Mouse (Mus musculus) midbrain, postnatal 0 days (tissue): Measurements from ENCODE around the gene Gan. TPM values are rescaled to one million over a fixed set of nuclear protein-coding genes. Genes with fewer than 3 reads are reported as not detected.

Experiments used
- ATAC-seq: fragments of 200-750 bp; cut with Nextera tagmentation; 2 replicates; pipeline ENCODE4 v1.8.0; 2017; ENCODE audit warnings: moderate number of reproducible peaks, mild to moderate bottlenecking, moderate TSS enrichment, moderate library complexity; ENCODE audit not compliant: low FRiP score
- DNase-seq: peaks from one replicate; pipeline ENCODE4 v3.0.0-alpha.2; 2015; ENCODE audit warnings: low spot score
- H3K27ac ChIP-seq: fragments of 300-500 bp; sonication (generic); 2 replicates; pipeline ENCODE4 v1.5.1; 2014; ENCODE audit warnings: low read depth, mild to moderate bottlenecking, low read length, mixed read lengths
- H3K27me3 ChIP-seq: fragments of 300-500 bp; sonication (generic); 2 replicates; pipeline ENCODE4 v1.6.1; 2014; ENCODE audit warnings: low read length, control low read depth, mixed read lengths; ENCODE audit not compliant: insufficient read depth
- H3K36me3 ChIP-seq: fragments of 300-500 bp; sonication (generic); 2 replicates; pipeline ENCODE4 v1.6.1; 2014; ENCODE audit warnings: low read length, control low read depth, mixed read lengths; ENCODE audit not compliant: insufficient read depth
- H3K4me1 ChIP-seq: fragments of 300-500 bp; sonication (generic); 2 replicates; pipeline ENCODE4 v1.6.1; 2014; ENCODE audit warnings: mild to moderate bottlenecking, control low read depth, antibody characterized with exemption, low read length, mixed read lengths; ENCODE audit not compliant: insufficient read depth
- H3K4me2 ChIP-seq: fragments of 300-500 bp; sonication (generic); 2 replicates; pipeline ENCODE4 v1.6.1; 2014; ENCODE audit warnings: low read depth, mild to moderate bottlenecking, low read length, mixed read lengths; ENCODE audit not compliant: poor library complexity, severe bottlenecking
- H3K4me3 ChIP-seq: fragments of 300-500 bp; sonication (generic); 2 replicates; pipeline ENCODE4 v1.5.1; 2014; ENCODE audit warnings: low read depth, mild to moderate bottlenecking, low read length, moderate library complexity
- H3K9ac ChIP-seq: fragments of 300-500 bp; sonication (generic); replicated peaks from 2 replicates; pipeline ENCODE4 v1.6.1; 2014; ENCODE audit warnings: mild to moderate bottlenecking, low read length, moderate library complexity, mixed read lengths; ENCODE audit not compliant: poor library complexity, severe bottlenecking
- H3K9me3 ChIP-seq: fragments of 300-500 bp; sonication (generic); 2 replicates; pipeline ENCODE4 v1.6.1; 2016; ENCODE audit warnings: low read length, control low read depth
- CTCF ChIP-seq: IDR thresholded peaks from 2 replicates; pipeline ENCODE4 v1.5.1; 2016; ENCODE audit warnings: antibody characterized with exemption, mild to moderate bottlenecking
- WGBS: fragments of 180-500 bp; shearing (Covaris S2); extraction: QIAGEN DNeasy Blood & Tissue Kit; methylation state at CpG from one replicate; pipeline ENCODE4 v1.1.7; 2014; 5-methylcytosine and 5-hydroxymethylcytosine counted together
- polyA plus RNA-seq: library from polyadenylated mRNA; unstranded; fragments of >200 nt; fragmentation: Nextera tagmentation; extraction: Ambion mirVana; gene quantifications from 2 replicates; pipeline ENCODE4 v1.2.1, GENCODE M21; 2015
- total RNA-seq: library from RNA; depleted of rRNA; stranded (reverse); fragments of >200 nt; gene quantifications from 2 replicates; pipeline ENCODE4 v1.2.3, GENCODE M21; 2014; rRNA removed

Gan gene
- total RNA-seq (13.5 and 14.2 TPM in 2 replicates), polyA plus RNA-seq (4.0 and 4.6 TPM in 2 replicates)

DNA sequence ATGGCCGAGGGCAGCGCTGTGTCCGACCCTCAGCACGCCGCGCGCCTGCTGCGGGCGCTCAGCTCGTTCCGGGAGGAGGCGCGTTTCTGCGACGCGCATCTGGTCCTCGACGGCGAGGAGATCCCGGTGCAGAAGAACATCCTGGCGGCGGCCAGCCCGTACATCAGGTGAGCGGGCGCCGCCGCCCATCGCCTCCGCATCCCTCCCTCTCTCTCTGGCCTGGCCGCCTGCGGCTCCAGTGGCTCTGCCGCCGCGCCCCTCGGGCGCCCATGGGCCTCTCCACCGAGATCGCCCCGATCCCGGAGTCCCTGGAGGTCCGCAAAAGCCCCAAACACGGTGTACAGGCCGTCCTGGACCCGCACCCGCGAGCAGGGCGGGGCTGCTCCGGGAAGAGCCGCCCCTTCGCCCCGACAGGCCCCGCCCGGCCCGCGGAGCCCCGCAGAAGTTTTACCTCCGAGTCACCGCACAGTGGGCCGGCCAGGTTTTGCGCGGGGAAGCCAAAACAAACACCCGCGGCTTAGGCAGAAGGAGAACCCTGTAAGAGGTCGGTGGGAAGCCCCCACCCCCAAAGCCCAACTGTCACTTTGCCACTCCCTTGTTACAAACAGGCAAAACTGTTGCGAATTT is at the start of gene Gan:
TSS of gene Gan (plus strand) at position 1 of the 627 bp plus-strand sequence.
- no peak for TF ChIP-seq CTCF
- Histone ChIP-seq H3K27ac (peak within 1 kb of the TSS; percentile 77), H3K4me3 (peak within 1 kb of the TSS; percentile 86), H3K9ac (peak within 1 kb of the TSS; percentile 77), H3K4me1 (peaks cover 15% of the 10 kb centered on the region; the same call in 1 of the 2 replicates), H3K9me3 (no peaks in the 10 kb centered on the region), H3K27me3 (no peaks in the 10 kb centered on the region), H3K4me2 (peak within 1 kb of the TSS; percentile 83), H3K36me3 (no peaks in the 10 kb centered on the region)
- ATAC-seq: peak; percentile 55; the same call in 1 of the 2 replicates
- WGBS: 0% methylated on average over 57 of the region's 65 CpGs
- no peak for DNase-seq

DNA sequence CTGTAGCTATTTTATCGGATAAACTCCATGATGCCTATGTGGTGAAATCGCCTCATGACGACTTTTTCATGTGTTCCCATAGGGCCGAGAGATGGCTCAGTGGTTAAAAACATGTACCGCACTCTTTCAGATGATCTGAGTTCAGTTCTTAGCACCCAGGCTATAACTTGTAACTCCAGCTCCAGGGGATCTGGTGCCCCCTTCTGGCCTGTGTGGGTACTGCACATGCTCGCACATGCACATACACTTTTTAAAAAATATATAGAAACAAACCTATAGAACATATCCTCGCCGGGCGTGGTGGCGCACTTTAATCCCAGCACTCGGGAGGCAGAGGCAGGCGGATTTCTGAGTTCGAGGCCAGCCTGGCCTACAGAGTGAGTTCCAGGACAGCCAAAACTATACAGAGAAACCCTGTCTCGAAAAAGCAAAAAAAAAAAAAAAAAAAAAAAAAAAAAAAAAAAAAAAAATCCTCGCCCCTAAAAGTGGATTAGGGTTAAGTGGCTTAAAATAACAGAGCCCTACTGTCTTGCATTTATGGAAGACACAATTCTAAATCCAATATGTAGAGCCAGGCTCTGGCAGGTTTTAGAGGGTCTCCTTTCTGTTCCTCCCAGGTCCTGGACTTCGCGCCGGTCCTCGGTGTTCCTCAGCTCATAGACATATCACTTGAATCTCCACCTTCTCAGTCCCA is 48.8 kb upstream of the Gan start:
- H3K9ac ChIP-seq: no peak overlapping the region
- H3K4me2 ChIP-seq: no peak overlapping the region
- H3K36me3 ChIP-seq: no peaks in the 10 kb centered on the region
- no peak for ATAC-seq
- peak; percentile 13; the same call in 1 of the 2 replicates for TF ChIP-seq CTCF
- no peaks in the 10 kb centered on the region for H3K9me3 ChIP-seq
- no peaks in the 10 kb centered on the region for H3K27me3 ChIP-seq
- no peak for DNase-seq
- H3K4me3 ChIP-seq: no peak overlapping the region
- H3K4me1 ChIP-seq: no peaks in the 10 kb centered on the region
- 94% methylated on average over 19 of the region's 19 CpGs for WGBS
- no peak overlapping the region for H3K27ac ChIP-seq

DNA sequence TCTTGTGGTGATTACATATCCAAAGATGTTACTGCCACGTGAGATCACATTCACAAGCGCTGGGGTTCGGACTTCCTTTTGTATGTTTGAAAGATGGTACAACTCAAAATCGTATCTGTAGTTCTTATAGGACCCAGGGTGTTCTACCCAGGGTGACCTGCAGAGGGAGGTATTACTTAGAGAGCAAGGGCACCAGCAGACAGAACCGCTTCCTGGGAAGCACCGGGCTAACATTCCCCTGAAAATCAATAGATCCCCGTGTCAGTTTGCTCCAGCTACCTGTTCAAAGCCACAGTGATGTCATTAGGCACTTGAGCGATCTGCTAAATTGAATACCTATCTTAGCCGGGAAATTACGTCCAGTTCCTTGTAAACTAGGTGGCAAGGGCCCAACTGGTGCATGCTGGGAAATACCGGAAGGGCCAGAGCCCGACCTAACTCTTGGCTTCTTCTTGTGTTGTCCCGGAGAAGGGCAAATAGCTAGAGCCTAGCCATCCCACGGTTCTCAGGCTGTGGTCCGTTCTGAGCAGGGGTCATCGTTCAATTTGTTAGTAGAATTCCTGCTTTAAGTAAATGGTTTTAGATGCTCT is 48.0 kb upstream of the Gan start:
- no peaks in the 10 kb centered on the region for H3K36me3 ChIP-seq
- no peak for ATAC-seq
- DNase-seq: peak; percentile 35
- H3K4me3 ChIP-seq: no peak overlapping the region
- WGBS: 50% methylated on average over 16 of the region's 16 CpGs
- no peaks in the 10 kb centered on the region for H3K27me3 ChIP-seq
- H3K4me2 ChIP-seq: no peak overlapping the region
- no peak overlapping the region for H3K9ac ChIP-seq
- no peaks in the 10 kb centered on the region for H3K9me3 ChIP-seq
- peak; percentile 48 for TF ChIP-seq CTCF
- no peaks in the 10 kb centered on the region for H3K4me1 ChIP-seq
- no peak overlapping the region for H3K27ac ChIP-seq

DNA sequence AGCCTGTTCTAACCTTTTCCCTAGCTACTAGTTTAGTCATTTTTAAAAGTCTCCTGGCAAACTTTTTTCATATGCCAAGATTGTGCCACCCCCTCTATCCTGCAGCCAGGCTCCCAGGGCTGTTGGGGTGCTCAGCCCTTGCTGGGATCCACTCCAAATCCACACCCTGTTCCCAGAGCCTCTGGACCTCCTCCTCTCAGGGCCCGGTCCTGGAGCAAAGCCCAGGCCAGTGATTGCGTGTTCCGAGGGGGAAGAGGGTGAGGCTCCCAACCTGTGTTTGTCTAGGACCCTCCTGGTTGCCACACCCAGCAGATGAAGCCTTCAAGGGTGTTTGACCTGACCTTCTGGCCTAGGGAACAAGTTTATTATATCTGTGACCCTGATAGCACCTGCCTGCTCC is 46.3 kb upstream of the Gan start:
- Histone ChIP-seq H3K27me3 (no peaks in the 10 kb centered on the region), H3K27ac (no peak overlapping the region), H3K4me1 (no peaks in the 10 kb centered on the region), H3K36me3 (no peaks in the 10 kb centered on the region), H3K4me3 (no peak overlapping the region), H3K9ac (no peak overlapping the region), H3K4me2 (no peak overlapping the region), H3K9me3 (no peaks in the 10 kb centered on the region)
- DNase-seq (no peak), ATAC-seq (no peak)
- no peak for TF ChIP-seq CTCF
- WGBS: 86% methylated on average over 3 of the region's 3 CpGs

DNA sequence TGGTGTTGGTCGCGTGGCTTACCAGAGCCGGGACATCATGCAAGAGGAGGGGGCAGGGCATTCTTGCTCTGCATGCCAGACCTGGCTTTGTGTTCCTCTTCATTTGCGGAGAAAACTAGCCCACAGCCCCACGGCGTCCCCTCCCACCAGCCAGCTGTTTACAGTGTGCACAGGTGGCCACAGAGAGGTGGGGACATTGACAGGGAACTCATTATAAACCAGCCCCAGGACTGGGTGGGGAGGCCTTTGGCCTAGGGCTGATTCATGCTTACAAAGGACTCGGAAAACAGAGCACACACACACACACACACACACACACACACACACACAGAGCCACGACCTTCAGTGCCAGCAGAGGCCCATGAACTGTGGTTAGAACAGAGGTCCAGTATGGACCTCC is 45.7 kb upstream of the Gan start:
- H3K27me3 ChIP-seq: no peaks in the 10 kb centered on the region
- no peaks in the 10 kb centered on the region for H3K36me3 ChIP-seq
- TF ChIP-seq CTCF: no peak
- H3K9me3 ChIP-seq: no peaks in the 10 kb centered on the region
- no peak for ATAC-seq
- no peak overlapping the region for H3K4me3 ChIP-seq
- H3K27ac ChIP-seq: no peak overlapping the region
- WGBS: 81% methylated on average over 8 of the region's 8 CpGs
- DNase-seq: no peak
- no peak overlapping the region for H3K4me2 ChIP-seq
- H3K9ac ChIP-seq: no peak overlapping the region
- no peaks in the 10 kb centered on the region for H3K4me1 ChIP-seq

DNA sequence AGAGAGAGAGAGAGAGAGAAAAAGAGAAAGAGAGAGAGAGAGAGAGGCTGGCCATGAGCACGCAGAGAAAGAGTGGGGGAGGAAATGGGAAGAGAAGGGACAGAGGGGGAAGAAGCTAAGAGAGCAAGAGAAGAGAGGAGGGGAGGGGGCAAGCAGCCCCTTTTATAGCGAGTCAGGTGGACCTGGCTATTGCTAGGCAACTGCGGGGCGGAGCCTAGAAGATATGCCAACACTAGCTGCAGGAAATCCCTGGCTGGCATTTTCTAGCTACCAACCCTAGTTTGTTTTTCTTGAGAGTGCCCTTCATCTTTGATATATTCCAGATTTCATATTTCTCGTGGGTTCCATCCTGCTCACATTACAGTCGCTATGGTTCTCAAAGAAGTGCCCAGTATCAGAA is 42.8 kb upstream of the Gan start:
- no peaks in the 10 kb centered on the region for H3K9me3 ChIP-seq
- H3K4me1 ChIP-seq: no peaks in the 10 kb centered on the region
- no peak overlapping the region for H3K27ac ChIP-seq
- peak overlapping the region; percentile 2; the same call in 1 of the 2 replicates for H3K4me2 ChIP-seq
- peak; percentile 58 for DNase-seq
- no peaks in the 10 kb centered on the region for H3K36me3 ChIP-seq
- no peak for TF ChIP-seq CTCF
- H3K27me3 ChIP-seq: no peaks in the 10 kb centered on the region
- peak; percentile 56; the same call in 1 of the 2 replicates for ATAC-seq
- no peak overlapping the region for H3K9ac ChIP-seq
- H3K4me3 ChIP-seq: no peak overlapping the region
- 46% methylated on average over 6 of the region's 6 CpGs for WGBS
